Mouse (Mus musculus) adrenal gland, adult (tissue): ENCODE measurements around the gene Rpf1.

ENCODE experiments used
- DNase-seq, 2 experiments: peaks; one replicate each; pipeline ENCODE4 v3.0.0; 2022 to 2023; ENCODE audit warnings: low spot score in 1 of 2; ENCODE audit not compliant: inconsistent age in 2 of 2

Rpf1 gene

DNA sequence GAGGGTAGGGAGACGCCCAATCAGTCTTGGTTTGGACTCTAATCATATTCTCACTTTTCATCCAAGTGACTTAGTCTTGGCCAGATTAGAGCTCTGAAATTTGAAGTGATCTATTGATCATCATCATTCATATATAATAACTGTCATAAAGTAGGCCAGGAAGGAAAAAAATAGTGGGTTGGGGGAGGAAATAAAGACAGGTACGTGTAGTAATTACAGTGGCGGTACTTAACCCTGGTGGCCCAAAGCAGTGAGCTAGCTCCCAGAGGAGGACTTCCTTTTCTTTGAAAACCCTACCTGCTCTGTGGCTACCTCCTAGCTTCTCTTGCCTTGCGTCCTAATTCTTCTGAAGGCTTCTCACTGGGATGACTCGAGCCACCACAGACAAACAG lies 20.4 kb downstream of the Rpf1 start:
- no peak for DNase-seq

DNA sequence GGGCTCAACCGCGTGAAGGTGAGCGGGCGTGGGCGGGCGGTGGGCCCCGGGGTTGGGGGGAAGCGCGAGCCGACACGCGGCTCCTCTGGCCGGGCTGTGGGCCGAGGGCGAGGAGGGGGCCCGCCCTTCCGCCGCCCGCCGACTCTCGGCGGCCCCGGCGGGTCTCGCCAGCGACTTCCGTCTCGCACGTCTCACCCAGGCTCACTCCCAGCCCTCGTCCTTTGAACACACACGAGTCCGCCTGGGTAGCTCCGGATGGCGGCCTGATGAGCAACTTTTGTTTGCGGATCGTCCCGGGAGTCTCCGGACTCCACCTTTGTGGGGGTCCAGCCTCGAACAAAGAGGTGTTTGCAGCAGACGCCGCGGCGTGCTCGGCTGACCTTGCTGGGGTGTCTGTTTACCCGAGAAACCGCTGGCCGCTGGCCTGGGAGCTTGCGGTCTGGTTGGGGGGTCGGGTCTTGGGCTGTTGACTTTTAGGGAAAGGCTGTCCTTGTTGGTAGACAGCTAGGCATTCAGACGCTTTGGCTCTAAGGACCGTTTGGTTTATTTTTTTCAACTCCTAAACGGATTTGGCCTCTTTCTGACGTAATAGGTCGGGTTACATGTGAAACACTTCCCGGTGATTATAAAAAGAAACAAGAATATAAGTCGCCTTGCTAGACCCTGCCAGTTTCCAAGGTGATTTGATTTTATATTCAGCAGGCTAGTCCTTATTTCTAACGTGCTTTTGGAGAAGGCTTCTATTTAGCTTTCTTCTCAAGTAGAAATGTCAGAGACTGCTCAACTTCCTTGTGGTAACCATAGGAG lies 21.0 kb downstream of the Rpf1 start:
- DNase-seq, result peak in 1 of 2 experiments; percentile 88

DNA sequence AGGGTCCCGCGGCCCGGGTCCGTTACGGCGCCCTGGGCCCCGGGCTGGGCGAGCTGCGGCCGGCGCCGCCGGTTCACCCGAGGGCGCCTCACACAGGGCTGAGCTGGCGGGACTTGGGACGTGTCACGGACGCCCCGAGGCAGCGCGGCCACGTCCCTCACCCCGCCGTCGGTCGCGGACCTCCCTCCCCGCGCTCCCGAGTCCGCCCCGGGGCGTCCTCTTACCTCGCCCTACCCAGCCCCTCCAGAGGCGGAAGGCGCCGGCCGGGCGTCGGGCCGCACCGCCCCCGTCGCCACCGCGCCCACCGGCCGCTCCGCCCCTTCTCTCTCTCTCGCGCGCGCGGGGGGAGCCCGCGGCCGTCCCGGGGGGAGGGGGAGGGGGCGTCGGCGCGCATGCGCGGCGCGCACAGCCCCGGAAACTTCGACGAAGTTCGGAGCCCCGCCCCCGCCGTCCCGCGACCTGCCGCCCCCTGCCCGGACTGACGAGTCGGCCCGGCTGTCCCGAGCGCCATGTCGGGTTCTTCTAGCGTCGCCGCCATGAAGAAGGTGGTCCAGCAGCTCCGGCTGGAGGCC lies 21.7 kb downstream of the Rpf1 start, which contains the start of the genes Spata1 and Gng5:
TSS of gene Spata1 (minus strand) at position 323 of the 572 bp plus-strand sequence.
TSS of gene Gng5 (plus strand) at position 377 of the 572 bp plus-strand sequence.
- DNase-seq, result peak; percentile 93 to 96

DNA sequence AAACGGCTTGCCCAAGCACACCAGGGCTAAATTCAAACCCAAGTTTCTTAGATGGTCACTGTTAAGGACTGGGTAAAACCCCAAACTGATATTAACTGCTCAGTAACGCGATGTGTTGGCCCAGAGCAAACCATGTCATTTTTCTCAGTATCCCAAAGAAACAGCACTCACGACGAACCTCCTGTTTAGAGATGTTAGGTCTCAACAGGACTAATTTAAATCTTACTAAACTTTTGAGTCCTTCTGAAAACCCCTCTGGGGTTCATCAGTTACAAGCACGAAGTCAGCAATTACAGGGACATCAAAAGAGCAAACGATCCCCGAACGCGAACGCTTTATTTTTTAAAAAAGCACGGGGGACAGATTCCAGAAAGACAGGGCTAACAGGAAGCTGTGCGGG lies 22.2 kb downstream of the Rpf1 start:
- DNase-seq, result no peak

DNA sequence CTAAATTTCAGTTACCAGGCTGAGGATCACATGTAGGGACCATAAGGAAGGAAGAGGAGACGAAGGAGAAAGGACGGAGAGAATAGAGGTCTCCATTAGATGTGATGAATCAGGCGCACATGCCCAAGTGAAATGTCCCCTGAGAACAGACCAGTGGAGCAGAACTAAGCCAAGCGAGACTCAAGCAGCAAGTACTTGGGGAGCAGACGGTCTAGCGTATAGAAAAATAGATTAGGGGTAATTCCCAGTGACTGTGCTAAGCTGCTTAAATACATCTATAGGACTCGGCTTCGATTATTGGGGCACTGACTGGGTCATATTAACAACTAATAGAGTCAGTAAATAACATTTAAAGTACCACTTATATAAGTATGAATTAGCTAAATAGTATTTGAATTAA lies 26.3 kb downstream of the Rpf1 start:
- no peak for DNase-seq

DNA sequence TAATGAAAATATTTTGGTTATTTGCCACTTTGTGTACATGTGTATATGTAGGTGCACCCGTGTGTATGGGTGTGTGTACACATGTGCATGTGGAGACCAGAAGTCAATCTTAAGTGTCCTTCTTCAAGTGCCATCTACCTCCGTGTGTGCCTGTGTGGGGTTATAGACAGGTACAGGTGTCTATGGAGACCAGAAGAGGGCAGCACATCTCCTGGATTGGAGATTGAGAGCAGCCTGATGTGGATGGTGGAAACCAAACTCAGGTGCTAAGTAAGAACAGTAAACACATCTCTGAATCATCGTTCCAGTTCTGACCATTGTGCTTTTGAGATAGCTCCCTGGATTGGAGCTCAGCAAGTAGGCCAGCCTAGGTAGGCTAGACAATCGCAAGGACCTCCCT lies 34.8 kb downstream of the Rpf1 start:
- DNase-seq, result no peak

DNA sequence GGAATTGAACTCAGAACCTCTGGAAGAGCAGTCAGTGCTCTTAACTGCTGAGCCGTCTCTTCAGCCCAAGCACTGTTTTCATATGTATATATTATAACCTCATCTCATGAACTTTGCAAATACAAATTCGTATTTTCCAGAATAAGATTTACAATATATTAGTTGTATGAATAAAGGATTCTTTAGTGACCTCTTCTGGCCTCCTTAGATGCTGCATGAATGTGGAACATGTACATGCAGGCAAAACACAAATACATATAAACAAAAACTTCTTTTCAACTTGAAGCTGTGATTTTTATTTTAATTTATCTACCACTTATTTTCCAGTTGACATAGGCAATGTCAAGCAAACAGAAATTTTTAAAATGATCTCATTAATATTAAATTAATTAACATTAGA lies 39.2 kb downstream of the Rpf1 start:
- no peak for DNase-seq

DNA sequence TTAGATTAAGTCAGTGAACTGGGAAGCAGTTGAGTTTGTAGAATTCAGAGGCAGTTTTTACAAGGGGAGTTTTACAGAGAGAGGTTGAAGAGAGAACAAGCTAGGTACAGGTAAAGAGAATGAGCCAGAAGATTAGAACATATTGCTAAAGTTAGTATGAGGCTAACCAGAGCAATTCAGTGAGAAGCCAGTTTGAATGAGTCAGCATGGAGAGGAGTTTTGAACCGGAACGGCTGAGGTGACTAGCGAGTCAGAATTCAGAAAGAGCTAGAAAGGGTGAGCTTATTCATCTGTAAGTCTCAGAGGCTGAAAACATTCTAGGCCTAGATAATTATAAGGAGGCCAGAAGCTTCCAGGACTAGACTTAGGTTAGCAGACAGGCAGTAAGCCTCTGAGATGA lies 46.8 kb downstream of the Rpf1 start:
- DNase-seq, result no peak

DNA sequence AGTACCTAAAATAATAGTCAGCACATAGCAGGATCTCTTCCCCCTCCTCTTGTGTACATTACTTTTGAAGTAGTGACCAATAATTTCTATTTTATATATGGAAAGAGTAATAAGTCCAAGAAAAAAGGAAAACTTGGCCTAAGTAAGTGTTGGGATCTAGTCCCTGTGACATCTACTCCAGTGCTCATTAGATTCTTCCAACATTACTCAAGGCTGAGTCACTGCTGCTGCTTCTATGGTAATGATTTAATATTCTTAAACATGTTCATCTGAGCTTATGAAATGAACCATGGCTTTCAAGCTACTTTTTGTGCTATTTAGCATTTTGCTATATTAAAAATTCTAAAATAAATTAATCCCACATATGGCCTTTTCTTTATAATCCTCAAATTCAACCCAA lies 47.5 kb downstream of the Rpf1 start:
- peak in 1 of 2 experiments; percentile 33 for DNase-seq

DNA sequence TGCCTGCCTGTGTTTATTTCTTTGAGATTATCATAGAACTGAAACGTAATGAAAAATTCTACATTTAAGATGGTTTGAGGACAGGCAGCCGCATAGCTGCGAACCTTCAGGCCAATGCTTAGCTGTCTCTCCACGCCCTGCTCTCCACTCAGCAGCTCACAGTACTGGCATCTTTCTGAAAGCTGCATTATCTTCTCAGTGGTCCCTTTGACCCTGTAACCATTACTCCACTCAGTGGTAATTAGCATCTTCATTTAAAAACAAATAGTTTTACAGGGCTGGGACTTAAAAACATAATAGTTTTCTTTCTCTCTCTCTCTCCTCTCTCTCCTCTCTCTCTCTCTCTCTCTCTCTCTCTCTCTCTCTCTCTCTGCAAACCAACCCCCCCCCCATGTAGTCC lies 48.6 kb downstream of the Rpf1 start:
- DNase-seq, result no peak

DNA sequence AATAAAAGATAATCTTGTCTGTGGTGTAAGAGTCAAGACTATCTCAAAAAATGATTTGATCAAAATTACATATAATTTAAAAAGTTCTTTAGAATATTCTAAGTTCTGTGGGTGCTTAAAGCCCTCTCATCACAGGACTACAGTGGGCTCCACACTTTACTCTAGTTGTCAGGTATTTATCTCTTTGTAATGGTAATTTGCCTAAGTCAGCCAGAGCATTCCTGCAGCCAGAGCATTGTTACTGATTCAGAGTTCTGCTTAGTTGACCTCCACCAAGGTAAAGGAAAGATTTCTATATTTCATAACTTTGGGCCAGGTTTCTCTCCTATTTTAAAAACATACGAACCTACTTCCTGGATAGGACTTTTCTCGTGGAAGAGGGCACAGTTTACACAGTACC lies 52.0 kb downstream of the Rpf1 start:
- no peak for DNase-seq

DNA sequence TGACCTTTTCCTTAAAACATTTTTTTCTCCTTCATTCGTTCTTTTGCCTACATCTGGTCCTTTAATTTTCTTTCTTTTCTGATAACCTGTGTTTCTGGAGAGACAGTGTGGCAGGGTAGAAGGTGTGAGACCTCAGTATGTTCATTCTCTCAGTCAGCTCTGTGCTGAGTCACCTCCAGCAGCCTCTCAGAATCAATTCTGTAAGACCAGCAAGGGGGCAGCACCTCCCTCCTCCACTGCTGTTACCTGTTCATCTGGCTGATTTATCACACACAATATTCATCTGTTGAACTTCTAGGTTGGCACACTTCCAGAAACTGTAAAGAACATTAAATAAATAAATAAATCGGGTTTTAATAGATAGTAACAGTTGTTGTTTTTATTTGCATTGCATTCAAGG lies 58.3 kb downstream of the Rpf1 start:
- DNase-seq, result no peak
